Mouse (Mus musculus) heart, embryonic 13.5 days (tissue): ENCODE results near the gene Ppp1r16b. TPM values are rescaled to one million over a fixed set of nuclear protein-coding genes. Genes with fewer than 3 reads are reported as not detected.

ENCODE experiments used
- ATAC-seq: fragments of 200-750 bp; cut with Nextera tagmentation; 2 replicates; pipeline ENCODE4 v1.8.0; 2017; ENCODE audit warnings: moderate TSS enrichment; ENCODE audit not compliant: insufficient number of reproducible peaks, low FRiP score, low TSS enrichment; ENCODE audit errors: extremely low read depth
- H3K27ac ChIP-seq: fragments of 300-500 bp; sonication (generic); replicated peaks from 2 replicates; pipeline ENCODE4 v1.5.1; 2015; ENCODE audit warnings: moderate library complexity, mild to moderate bottlenecking, inconsistent platforms
- H3K27me3 ChIP-seq: fragments of 300-500 bp; sonication (generic); replicated peaks from 2 replicates; pipeline ENCODE4 v1.6.1; 2015; ENCODE audit warnings: mild to moderate bottlenecking, inconsistent platforms
- H3K36me3 ChIP-seq: fragments of 300-500 bp; sonication (generic); 2 replicates; pipeline ENCODE4 v1.6.1; 2015; ENCODE audit warnings: mild to moderate bottlenecking, inconsistent platforms
- H3K4me1 ChIP-seq: fragments of 300-500 bp; sonication (generic); 2 replicates; pipeline ENCODE4 v1.6.1; 2015; ENCODE audit warnings: inconsistent platforms
- H3K4me2 ChIP-seq: fragments of 300-500 bp; sonication (generic); 2 replicates; pipeline ENCODE4 v1.6.1; 2015; ENCODE audit warnings: inconsistent platforms, mild to moderate bottlenecking, moderate library complexity
- H3K4me3 ChIP-seq: fragments of 300-500 bp; sonication (generic); 2 replicates; pipeline ENCODE4 v1.5.1; 2015; ENCODE audit warnings: moderate library complexity, mild to moderate bottlenecking, inconsistent platforms
- H3K9ac ChIP-seq: fragments of 300-500 bp; sonication (generic); 2 replicates; pipeline ENCODE4 v1.6.1; 2015; ENCODE audit warnings: inconsistent platforms, mild to moderate bottlenecking, moderate library complexity
- H3K9me3 ChIP-seq: fragments of 300-500 bp; sonication (generic); 2 replicates; pipeline ENCODE4 v1.6.1; 2016; ENCODE audit warnings: inconsistent platforms
- WGBS: fragments of 180-500 bp; shearing (Covaris S2); methylation state at CpG from one replicate; pipeline ENCODE4 v1.1.7; 2015; ENCODE audit warnings: mixed read lengths; 5-methylcytosine and 5-hydroxymethylcytosine counted together
- polyA plus RNA-seq: library from polyadenylated mRNA; unstranded; fragments of >200 nt; fragmentation: Nextera tagmentation; extraction: Ambion mirVana; gene quantifications from 2 replicates; pipeline ENCODE4 v1.2.1, GENCODE M21; 2015

The Ppp1r16b gene
- polyA plus RNA-seq, 1 experiment from 2014 or later = 4.5 TPM

DNA sequence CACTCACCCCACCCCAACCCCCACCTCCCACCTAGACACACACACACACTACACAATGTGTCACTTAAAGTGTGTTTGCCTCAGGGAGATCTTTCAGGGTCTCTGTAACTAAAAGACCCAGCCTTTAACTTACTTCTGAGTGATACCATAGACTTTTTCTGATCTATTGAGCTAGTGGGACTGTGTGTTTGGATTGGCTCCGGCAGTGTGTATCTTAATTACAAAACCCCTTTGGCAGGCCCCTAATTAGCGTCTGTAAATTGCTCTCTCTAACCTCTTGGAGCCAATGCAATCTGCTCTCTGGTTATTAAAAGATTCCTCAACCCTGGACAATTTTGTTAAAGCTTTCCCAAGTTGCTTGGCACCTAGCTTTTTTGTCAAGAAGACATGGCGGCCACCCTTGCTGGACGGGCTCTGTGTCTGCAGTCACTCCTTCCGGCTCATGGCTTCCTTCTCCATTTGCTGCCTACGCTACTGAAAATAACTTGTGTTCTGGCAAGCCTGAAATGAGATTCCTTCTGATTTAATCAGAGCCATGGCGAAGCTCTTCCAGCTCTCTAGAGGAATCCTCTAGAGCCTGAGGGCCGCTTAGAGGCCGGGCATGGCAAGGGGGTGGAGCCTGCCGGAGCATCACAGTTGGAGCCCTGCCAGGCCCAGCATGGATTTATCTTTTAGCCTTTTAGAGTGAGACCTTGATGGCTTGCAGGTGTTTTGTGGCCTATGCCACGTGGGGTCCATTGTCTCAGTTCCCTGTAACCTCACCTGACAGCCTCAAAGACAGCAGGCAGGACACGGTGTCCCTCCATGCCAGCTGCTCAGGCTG is 46.9 kb downstream of the Ppp1r16b start:
- WGBS = 31% methylated on average over 12 of the region's 12 CpGs
- Histone ChIP-seq H3K27ac (peak overlapping the region; percentile 9; the same call in 1 of the 2 replicates), H3K4me1 (peaks cover 26% of the 10 kb centered on the region), H3K4me2 (peak overlapping the region; percentile 14; the same call in 1 of the 2 replicates), H3K27me3 (no peaks in the 10 kb centered on the region; the same call in 1 of the 2 replicates), H3K4me3 (no peak overlapping the region), H3K9me3 (no peaks in the 10 kb centered on the region), H3K9ac (no peak overlapping the region), H3K36me3 (no peaks in the 10 kb centered on the region)
- no peak for ATAC-seq

DNA sequence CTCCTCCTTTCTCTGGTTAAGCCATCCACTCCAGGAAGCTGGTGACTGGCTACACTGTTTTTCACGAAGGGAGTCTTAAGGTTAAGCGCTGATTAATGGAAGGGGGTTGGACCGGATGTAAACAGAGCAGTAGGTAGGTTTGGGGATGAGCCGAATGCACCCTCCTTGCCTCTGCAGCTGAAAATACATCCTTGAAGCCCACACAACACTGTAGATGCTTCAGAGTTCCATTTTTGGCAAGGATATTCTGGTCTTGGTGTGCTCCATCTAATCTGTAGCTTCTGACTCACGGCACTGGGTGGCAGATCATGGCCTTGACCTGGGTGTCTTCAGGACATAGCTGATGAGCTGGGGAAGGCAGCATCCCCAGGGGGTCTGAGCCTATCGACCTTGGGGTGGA is 49.6 kb downstream of the Ppp1r16b start:
- H3K27ac ChIP-seq = no peak overlapping the region
- no peak for ATAC-seq
- WGBS = 74% methylated on average over 6 of the region's 6 CpGs

DNA sequence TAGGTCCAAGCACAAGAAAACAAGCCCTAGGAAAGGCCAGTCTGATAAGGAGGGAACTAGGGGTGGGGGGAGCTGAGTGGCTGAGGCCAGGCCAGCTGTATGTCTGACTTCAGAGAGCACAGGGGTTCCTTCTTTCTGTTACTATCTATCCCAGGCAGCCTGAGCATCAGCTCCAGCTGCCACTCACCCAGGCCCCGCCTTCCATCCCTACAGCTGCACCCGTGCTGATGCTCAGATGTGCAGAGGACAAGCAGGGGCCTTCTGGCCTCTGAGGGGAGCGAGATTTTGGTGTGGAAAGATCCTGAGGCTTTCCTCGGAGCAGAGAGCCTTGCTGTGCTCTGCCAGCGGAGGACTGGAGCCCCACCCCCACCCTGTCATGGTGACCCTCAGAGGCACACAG is 50.9 kb downstream of the Ppp1r16b start:
- Histone ChIP-seq H3K4me3 (no peak overlapping the region), H3K27me3 (no peaks in the 10 kb centered on the region; the same call in 1 of the 2 replicates), H3K4me1 (peaks cover 33% of the 10 kb centered on the region), H3K27ac (no peak overlapping the region), H3K9me3 (no peaks in the 10 kb centered on the region), H3K9ac (no peak overlapping the region), H3K36me3 (no peaks in the 10 kb centered on the region), H3K4me2 (no peak overlapping the region)
- no peak for ATAC-seq
- 11% methylated on average over 5 of the region's 5 CpGs for WGBS

More for the DNA sequence above, 49.6 kb downstream of the Ppp1r16b start:
- no peak overlapping the region for H3K4me3 ChIP-seq
- no peaks in the 10 kb centered on the region for H3K9me3 ChIP-seq
- peaks cover 31% of the 10 kb centered on the region for H3K4me1 ChIP-seq
- H3K27me3 ChIP-seq = no peaks in the 10 kb centered on the region; the same call in 1 of the 2 replicates
- H3K9ac ChIP-seq = no peak overlapping the region
- H3K36me3 ChIP-seq = no peaks in the 10 kb centered on the region
- H3K4me2 ChIP-seq = no peak overlapping the region

DNA sequence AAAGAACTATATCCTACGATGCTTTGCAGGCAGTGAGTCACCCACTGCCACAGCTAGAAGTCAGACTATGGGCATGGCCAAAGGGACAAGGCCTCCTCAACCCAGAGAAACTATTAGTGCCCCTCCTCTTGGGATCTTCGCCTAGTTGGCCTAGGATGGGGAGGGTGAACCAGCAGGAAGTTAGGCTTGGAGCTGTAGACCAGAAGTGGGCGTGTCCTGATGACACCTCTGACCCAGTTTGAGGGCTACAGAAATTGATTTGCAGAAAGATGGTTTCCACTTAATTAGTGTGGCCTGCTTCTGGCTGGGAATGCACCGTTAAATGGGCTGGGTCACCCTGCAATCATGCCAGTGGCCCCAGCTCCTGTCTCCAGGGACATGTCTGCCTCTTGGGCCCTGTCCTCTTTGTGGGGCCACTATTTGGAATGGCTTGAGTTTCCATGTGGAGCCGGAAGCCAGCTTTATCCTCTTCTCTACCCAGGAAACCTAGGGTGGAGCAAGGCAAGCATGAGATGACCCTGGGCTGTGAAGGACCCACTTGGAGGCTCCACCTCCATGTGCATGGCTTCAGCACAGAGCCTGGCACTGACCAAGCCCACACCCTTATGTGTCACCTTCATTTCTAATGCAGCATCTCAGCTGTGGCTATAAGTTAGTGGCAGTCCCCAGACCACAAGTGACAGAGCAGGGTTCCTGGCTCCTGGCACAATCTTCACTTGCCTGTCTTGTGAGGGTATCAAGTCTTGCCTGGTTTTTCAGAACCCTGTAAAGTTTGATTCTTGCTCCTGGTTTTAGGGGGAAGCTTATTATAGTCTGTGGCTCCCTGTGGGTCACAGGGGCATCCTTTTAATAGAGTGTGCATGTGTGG is 52.6 kb downstream of the Ppp1r16b start:
- peaks cover 34% of the 10 kb centered on the region for H3K4me1 ChIP-seq
- no peaks in the 10 kb centered on the region; the same call in 1 of the 2 replicates for H3K27me3 ChIP-seq
- H3K4me2 ChIP-seq = no peak overlapping the region
- H3K36me3 ChIP-seq = no peaks in the 10 kb centered on the region
- H3K4me3 ChIP-seq = no peak overlapping the region
- H3K27ac ChIP-seq = no peak overlapping the region
- H3K9ac ChIP-seq = no peak overlapping the region
- ATAC-seq = no peak
- H3K9me3 ChIP-seq = no peaks in the 10 kb centered on the region
- WGBS = 68% methylated on average over 5 of the region's 5 CpGs

DNA sequence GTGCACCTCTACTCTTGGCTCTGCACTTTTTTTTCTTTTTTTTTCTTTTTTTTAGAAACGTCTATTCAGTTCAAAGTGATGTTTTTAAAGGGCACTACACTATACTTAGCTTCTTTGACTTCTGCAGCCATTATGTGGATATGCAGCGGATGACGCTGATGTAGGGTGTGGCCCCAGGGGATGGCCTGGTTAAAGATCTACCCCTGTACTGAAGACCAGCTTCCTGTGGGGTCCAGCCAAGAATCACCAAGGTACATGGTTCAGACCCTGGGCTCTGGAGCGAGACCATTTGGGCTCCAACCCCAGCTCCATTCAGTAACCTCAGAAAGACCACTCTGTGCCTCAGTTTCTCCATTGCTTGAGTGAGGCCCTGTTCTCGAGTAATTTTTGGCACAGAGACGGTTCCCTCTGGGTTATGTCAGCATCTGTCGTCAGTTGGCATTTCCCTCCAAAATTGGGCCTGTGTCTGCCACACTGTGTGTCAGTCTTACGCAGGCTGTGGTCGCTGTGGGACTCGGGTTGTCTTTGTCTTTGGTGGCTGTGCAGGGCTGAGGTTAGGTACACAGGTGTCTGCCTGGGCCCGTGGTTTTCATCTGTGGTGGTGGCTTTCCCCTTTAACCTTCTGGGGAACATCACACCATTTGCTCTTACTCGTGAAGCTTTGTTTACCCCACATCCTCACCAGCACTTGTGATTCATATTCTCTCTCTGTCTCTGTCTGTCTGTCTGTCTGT is 53.8 kb downstream of the Ppp1r16b start:
- no peaks in the 10 kb centered on the region for H3K9me3 ChIP-seq
- H3K36me3 ChIP-seq = no peaks in the 10 kb centered on the region
- no peak overlapping the region for H3K27ac ChIP-seq
- 68% methylated on average over 12 of the region's 12 CpGs for WGBS
- no peaks in the 10 kb centered on the region; the same call in 1 of the 2 replicates for H3K27me3 ChIP-seq
- no peak overlapping the region for H3K4me2 ChIP-seq
- ATAC-seq = no peak
- H3K4me3 ChIP-seq = no peak overlapping the region
- peaks cover 42% of the 10 kb centered on the region for H3K4me1 ChIP-seq
- H3K9ac ChIP-seq = no peak overlapping the region

- Histone ChIP-seq H3K4me2 (no peak overlapping the region), H3K27ac (no peak overlapping the region), H3K4me1 (peaks cover 43% of the 10 kb centered on the region), H3K36me3 (no peaks in the 10 kb centered on the region), H3K9me3 (no peaks in the 10 kb centered on the region), H3K4me3 (no peak overlapping the region), H3K27me3 (no peaks in the 10 kb centered on the region), H3K9ac (no peak overlapping the region)
- WGBS = 75% methylated on average over 16 of the region's 16 CpGs
- no peak for ATAC-seq
Measured at GRCm38 (mm10) chr2:158720715-158721370, 55.6 kb downstream of the Ppp1r16b start.

GRCm38 (mm10) chr2:158721481-158721880 is 56.3 kb downstream of the Ppp1r16b start:
- no peaks in the 10 kb centered on the region for H3K9me3 ChIP-seq
- no peak for ATAC-seq
- WGBS = 66% methylated on average over 3 of the region's 3 CpGs
- no peak overlapping the region for H3K27ac ChIP-seq
- no peaks in the 10 kb centered on the region for H3K27me3 ChIP-seq
- no peak overlapping the region for H3K9ac ChIP-seq
- H3K36me3 ChIP-seq = no peaks in the 10 kb centered on the region
- no peak overlapping the region for H3K4me3 ChIP-seq
- H3K4me1 ChIP-seq = peaks cover 36% of the 10 kb centered on the region
- H3K4me2 ChIP-seq = no peak overlapping the region

- Histone ChIP-seq H3K4me2 (no peak overlapping the region), H3K9ac (no peak overlapping the region), H3K36me3 (no peaks in the 10 kb centered on the region), H3K27ac (peak overlapping the region; percentile 72), H3K4me1 (peaks cover 36% of the 10 kb centered on the region), H3K9me3 (no peaks in the 10 kb centered on the region), H3K4me3 (no peak overlapping the region), H3K27me3 (no peaks in the 10 kb centered on the region)
- WGBS = 50% methylated on average over 4 of the region's 4 CpGs
- no peak for ATAC-seq
Measured at GRCm38 (mm10) chr2:158722135-158722534, 56.9 kb downstream of the Ppp1r16b start.

GRCm38 (mm10) chr2:158722991-158723551 is 57.9 kb downstream of the Ppp1r16b start:
- Histone ChIP-seq H3K36me3 (no peaks in the 10 kb centered on the region), H3K4me3 (no peak overlapping the region), H3K27ac (peak overlapping the region; percentile 72), H3K27me3 (no peaks in the 10 kb centered on the region), H3K9me3 (no peaks in the 10 kb centered on the region), H3K4me1 (peaks cover 31% of the 10 kb centered on the region), H3K4me2 (peak overlapping the region; percentile 26), H3K9ac (0 out of 2 replicates have a peak overlapping the region, but pooled peaks have one; percentile 28)
- ATAC-seq = no peak; the same call in 1 of the 2 replicates
- WGBS = 10% methylated on average over 6 of the region's 6 CpGs

DNA sequence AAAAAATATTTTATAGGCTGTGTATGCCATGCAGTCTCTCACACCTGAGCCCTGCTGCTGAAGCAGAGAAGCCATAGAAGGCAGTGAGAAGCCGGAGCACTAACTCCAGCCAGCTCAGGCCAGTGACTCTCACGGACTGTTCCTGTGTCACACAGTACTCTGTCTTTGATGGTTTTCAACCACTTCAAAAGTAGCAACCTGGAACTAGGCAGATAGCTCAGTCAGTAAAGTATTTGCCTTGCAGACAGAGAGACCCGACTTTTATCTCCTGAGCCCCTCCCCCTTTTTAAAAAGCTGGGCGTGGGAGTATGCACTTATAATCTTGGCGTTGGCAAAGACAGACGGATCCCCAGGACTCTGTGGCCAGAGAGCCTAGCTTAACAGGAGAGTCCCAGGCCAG is 58.6 kb downstream of the Ppp1r16b start:
- peak overlapping the region; percentile 26 for H3K4me2 ChIP-seq
- 6% methylated on average over 6 of the region's 6 CpGs for WGBS
- H3K4me3 ChIP-seq = no peak overlapping the region

More for the DNA sequence above, 58.6 kb downstream of the Ppp1r16b start:
- Histone ChIP-seq H3K27ac (peak overlapping the region; percentile 72), H3K27me3 (no peaks in the 10 kb centered on the region), H3K36me3 (no peaks in the 10 kb centered on the region), H3K9ac (0 out of 2 replicates have a peak overlapping the region, but pooled peaks have one; percentile 28), H3K9me3 (no peaks in the 10 kb centered on the region), H3K4me1 (peaks cover 31% of the 10 kb centered on the region)
- no peak for ATAC-seq
